Mouse (Mus musculus) heart, embryonic 12.5 days (tissue): ENCODE results near the gene Mab21l2. TPM values are rescaled to one million over a fixed set of nuclear protein-coding genes. Genes with fewer than 3 reads are reported as not detected.
A peak's percentile ranks its signal among the peaks of the same experiment; 100 is the strongest.

Experiments used
- ATAC-seq: fragments of 200-750 bp; cut with Nextera tagmentation; 2 replicates; pipeline ENCODE4 v1.8.0; 2017; ENCODE audit warnings: moderate TSS enrichment, moderate library complexity; ENCODE audit not compliant: insufficient number of reproducible peaks, low FRiP score
- H3K27ac ChIP-seq: fragments of 300-500 bp; sonication (generic); 2 replicates; pipeline ENCODE4 v1.5.1; 2016; ENCODE audit warnings: mild to moderate bottlenecking, moderate library complexity; ENCODE audit not compliant: poor library complexity, severe bottlenecking
- H3K27me3 ChIP-seq: fragments of 300-500 bp; sonication (generic); replicated peaks from 2 replicates; pipeline ENCODE4 v1.6.1; 2016; ENCODE audit warnings: mild to moderate bottlenecking, moderate library complexity
- H3K36me3 ChIP-seq: fragments of 300-500 bp; sonication (generic); 2 replicates; pipeline ENCODE4 v1.6.1; 2016; ENCODE audit warnings: mild to moderate bottlenecking, moderate library complexity
- H3K4me1 ChIP-seq: fragments of 300-500 bp; sonication (generic); replicated peaks from 2 replicates; pipeline ENCODE4 v1.6.1; 2016; ENCODE audit warnings: mild to moderate bottlenecking
- H3K4me2 ChIP-seq: fragments of 300-500 bp; sonication (generic); 2 replicates; pipeline ENCODE4 v1.6.1; 2016; ENCODE audit warnings: mild to moderate bottlenecking, moderate library complexity
- H3K4me3 ChIP-seq: fragments of 300-500 bp; sonication (generic); 2 replicates; pipeline ENCODE4 v1.5.1; 2016; ENCODE audit warnings: mild to moderate bottlenecking
- H3K9ac ChIP-seq: fragments of 300-500 bp; sonication (generic); 2 replicates; pipeline ENCODE4 v1.6.1; 2016; ENCODE audit warnings: mild to moderate bottlenecking, moderate library complexity
- H3K9me3 ChIP-seq: fragments of 300-500 bp; sonication (generic); replicated peaks from 2 replicates; pipeline ENCODE4 v1.6.1; 2016; ENCODE audit warnings: mild to moderate bottlenecking, moderate library complexity
- WGBS: fragments of 180-500 bp; shearing (Covaris S2); methylation state at CpG from one replicate; pipeline ENCODE4 v1.1.7; 2016; 5-methylcytosine and 5-hydroxymethylcytosine counted together
- polyA plus RNA-seq: library from polyadenylated mRNA; unstranded; fragments of >200 nt; fragmentation: Nextera tagmentation; extraction: Ambion mirVana; gene quantifications from 2 replicates; pipeline ENCODE4 v1.2.1, GENCODE M21; 2016

Mab21l2 gene
- 8.5 and 10.1 TPM in 2 replicates for polyA plus RNA-seq

DNA sequence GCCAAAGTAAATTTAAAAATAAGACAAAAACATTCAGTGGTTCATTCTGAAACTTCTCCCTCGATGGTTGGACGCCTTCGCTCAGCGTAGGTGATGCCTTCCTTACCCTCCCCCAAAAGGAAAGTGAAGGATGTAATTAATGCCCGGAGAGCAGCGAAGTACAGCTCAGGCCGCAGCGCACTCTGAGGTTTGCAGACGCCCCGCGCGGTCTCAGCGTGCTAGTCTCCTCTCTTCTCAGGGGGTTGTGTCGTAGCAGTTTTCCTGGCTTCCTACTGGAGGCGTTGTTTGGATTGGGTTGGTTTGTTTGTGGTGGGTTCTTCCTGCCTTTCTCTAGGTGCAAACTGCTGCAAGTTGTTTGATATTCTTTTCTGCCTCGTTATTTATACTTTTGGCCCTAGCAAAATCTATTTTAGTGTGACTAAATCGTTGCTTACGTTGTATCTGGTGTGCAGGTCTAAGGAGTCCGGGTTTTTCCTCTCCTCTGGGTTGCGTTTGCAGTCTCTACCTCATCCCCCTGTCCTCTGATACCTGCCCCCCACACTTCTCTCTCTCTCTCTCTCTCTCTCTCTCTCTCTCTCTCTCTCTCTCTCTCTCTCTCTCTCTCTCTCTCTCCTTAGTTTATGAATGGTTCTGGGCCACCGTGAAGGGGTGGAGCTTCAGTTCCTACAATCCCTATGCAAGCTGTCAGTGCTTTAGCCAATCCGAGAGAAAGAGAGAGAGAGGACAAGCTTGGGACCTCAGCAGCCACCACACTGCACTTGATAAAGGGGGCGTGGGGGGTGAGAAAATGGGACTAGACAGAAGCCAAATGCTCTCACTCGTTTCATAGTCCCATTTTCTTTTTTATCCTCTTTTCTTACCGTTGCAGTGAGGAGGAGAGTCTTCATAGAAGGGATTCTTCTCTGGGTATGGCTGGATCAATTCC, at the start of gene Mab21l2:
Mab21l2 (minus strand) TSS at position 539 of the 925 bp plus-strand sequence.
- Histone ChIP-seq H3K4me3 (peak within 1 kb of the TSS; percentile 55), H3K4me1 (peaks cover 22% of the 10 kb centered on the region), H3K9me3 (no peaks in the 10 kb centered on the region), H3K4me2 (peak within 1 kb of the TSS; percentile 87), H3K27ac (peak within 1 kb of the TSS; percentile 64), H3K27me3 (peaks cover 7% of the 10 kb centered on the region), H3K36me3 (no peaks in the 10 kb centered on the region), H3K9ac (peak within 1 kb of the TSS; percentile 71)
- peak; percentile 71 for ATAC-seq
- 2% methylated on average over 25 of the region's 25 CpGs for WGBS

- no peaks in the 10 kb centered on the region for H3K36me3 ChIP-seq
- no peak for ATAC-seq
- no peak overlapping the region for H3K27ac ChIP-seq
- H3K9ac ChIP-seq, result no peak overlapping the region
- no peaks in the 10 kb centered on the region for H3K4me1 ChIP-seq
- no peaks in the 10 kb centered on the region for H3K9me3 ChIP-seq
- no peak overlapping the region for H3K4me3 ChIP-seq
- no peaks in the 10 kb centered on the region for H3K27me3 ChIP-seq
- H3K4me2 ChIP-seq, result no peak overlapping the region
These were observed 26.9 kb upstream of the Mab21l2 start for GRCm38 (mm10) chr3:86575312-86575711.

DNA sequence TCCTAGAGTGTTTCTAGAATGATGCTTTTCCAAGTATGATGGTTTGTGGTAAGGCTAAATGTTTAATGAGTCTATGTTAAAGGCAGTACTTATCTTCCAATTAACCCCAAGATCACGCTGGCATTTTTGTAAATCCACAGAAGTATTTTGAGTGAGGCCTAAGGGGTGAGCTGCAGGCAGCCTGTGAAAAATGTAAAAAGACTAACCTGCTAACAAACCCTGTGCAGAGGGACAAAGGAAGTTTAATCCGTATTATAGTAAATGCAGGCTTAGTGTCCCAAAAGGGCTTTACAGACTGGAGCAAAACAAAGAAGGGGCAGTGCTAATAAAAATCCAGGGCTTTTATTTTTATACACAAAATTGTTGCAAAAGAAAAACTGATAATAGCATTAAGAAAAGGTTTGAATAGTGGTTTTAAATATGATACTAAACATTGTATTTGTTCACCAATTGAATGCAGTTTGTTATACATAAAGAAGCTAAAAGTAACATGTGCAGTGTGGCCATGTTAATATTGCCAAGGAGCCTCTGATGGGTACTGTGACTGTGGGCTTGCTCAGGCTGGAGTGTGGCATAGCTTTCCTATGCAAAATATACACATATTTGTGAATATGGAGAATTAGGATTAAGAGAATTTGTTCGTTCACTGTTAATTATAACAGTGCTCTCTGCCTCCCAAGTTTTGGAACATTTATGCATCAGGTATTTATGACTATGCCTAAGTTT, 24.3 kb upstream of the Mab21l2 start:
- Histone ChIP-seq H3K4me3 (no peak overlapping the region), H3K9ac (no peak overlapping the region), H3K4me1 (no peaks in the 10 kb centered on the region), H3K36me3 (no peaks in the 10 kb centered on the region), H3K27me3 (no peaks in the 10 kb centered on the region), H3K27ac (no peak overlapping the region), H3K9me3 (no peaks in the 10 kb centered on the region), H3K4me2 (no peak overlapping the region)
- WGBS, result 69% methylated on average over 3 of the region's 3 CpGs
- ATAC-seq, result no peak

DNA sequence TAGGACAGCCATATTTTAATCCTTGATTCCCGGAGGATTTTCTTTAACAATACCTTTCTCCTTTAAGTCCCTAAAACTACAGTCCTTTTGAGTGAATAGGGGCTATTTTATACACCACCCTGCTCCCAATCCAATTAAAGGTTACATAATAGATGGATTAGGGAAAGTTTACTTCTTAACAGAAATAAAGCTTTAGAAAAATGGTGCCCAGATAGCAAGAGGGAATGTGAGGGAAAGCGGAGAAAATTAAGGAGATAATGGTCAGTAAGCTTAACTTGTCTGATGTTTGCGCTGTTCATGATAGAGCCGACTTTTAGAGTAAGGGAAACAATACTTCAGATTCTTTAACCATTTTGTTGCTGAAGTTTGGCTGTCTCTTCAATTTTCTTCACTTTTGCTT, 23.1 kb upstream of the Mab21l2 start:
- no peak overlapping the region for H3K27ac ChIP-seq
- no peaks in the 10 kb centered on the region for H3K9me3 ChIP-seq
- no peak overlapping the region for H3K4me3 ChIP-seq
- H3K4me2 ChIP-seq, result no peak overlapping the region
- WGBS, result 49% methylated on average over 4 of the region's 4 CpGs
- H3K4me1 ChIP-seq, result no peaks in the 10 kb centered on the region
- ATAC-seq, result no peak
- no peaks in the 10 kb centered on the region for H3K36me3 ChIP-seq
- no peak overlapping the region for H3K9ac ChIP-seq
- H3K27me3 ChIP-seq, result no peaks in the 10 kb centered on the region

DNA sequence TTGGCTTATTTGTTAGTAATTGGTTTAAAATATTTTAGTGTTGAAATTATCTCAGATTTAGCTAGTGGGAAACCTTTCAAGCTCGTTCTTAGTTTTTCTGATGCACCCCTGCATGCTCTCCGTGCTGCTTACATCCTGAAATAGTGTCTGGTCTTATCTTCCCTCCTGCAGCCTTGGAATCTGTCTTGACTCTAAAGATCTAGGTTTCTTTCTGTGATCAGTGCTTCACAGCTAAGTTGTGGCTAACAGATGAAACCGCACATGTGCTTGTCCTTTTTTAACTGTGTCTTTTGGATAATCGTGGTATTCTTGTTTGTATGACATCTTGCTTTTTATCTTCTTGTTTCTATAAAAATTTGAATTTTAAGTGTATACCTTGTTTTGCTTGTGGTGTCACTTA, 18.9 kb upstream of the Mab21l2 start:
- Histone ChIP-seq H3K9me3 (no peaks in the 10 kb centered on the region), H3K27me3 (no peaks in the 10 kb centered on the region), H3K4me2 (no peak overlapping the region), H3K36me3 (no peaks in the 10 kb centered on the region), H3K27ac (no peak overlapping the region), H3K4me3 (no peak overlapping the region), H3K4me1 (no peaks in the 10 kb centered on the region), H3K9ac (no peak overlapping the region)
- WGBS, result 37% methylated on average over 4 of the region's 4 CpGs
- ATAC-seq, result no peak

- Histone ChIP-seq H3K4me1 (peaks cover 5% of the 10 kb centered on the region; the same call in 1 of the 2 replicates), H3K27ac (no peak overlapping the region), H3K27me3 (no peaks in the 10 kb centered on the region), H3K9ac (no peak overlapping the region), H3K4me2 (no peak overlapping the region), H3K4me3 (no peak overlapping the region), H3K36me3 (no peaks in the 10 kb centered on the region), H3K9me3 (no peaks in the 10 kb centered on the region)
- ATAC-seq, result no peak
- 85% methylated on average over 1 of the region's 1 CpGs for WGBS
These were observed 13.0 kb upstream of the Mab21l2 start for GRCm38 (mm10) chr3:86561396-86561795.

DNA sequence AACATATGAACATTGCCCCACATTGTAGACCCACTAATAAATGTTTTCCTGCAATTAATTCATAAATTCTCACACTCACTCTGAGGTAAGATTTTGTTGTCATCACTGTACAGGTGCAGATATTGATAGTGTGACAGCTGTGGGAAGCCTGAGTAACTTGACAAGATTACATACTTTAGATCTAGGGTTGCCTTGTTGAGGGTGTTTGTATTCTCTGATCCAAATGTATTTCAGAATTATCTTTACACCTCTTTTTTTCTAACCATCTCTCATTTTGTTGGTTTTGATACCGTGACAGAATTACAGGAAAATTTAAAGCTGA, 12.6 kb upstream of the Mab21l2 start:
- Histone ChIP-seq H3K36me3 (no peaks in the 10 kb centered on the region), H3K27me3 (no peaks in the 10 kb centered on the region)
- WGBS, result 73% methylated on average over 1 of the region's 1 CpGs

DNA sequence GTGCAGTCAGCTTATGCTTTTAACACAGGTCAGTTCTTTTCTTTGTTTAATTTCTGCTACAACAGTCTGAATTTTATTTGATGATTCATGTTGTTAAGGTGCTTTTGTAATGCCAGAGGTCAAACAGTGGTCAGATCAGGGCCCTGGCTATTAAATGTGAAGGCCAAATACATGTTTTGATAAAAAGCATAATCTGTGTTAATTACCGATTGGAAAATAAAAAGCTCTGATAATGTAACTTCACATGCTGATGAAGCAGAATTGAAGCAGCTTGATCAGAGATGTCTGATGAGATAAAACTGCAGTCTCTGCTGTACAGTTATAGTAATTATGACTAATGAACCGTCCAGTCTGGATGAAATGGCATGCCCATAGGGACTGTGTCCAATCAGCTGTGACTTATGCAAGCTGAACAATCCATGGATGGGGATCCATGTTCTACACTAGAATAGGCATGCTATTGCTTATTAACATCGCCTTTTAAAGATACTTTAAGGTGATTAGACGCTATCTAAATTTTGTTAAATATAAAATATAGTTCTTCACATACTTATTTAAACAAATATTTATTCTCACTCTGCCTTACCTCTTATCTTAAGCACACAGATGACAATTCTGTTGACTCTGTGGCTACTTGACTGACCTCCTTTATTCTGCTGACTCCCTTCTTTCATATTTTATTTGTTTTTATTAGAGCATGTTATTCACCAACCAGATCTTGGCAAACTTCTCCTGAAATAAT, 12.0 kb upstream of the Mab21l2 start:
- no peaks in the 10 kb centered on the region for H3K36me3 ChIP-seq
- no peak for ATAC-seq
- H3K4me1 ChIP-seq, result peaks cover 6% of the 10 kb centered on the region; the same call in 1 of the 2 replicates
- H3K27ac ChIP-seq, result no peak overlapping the region
- H3K9me3 ChIP-seq, result no peaks in the 10 kb centered on the region
- WGBS, result 81% methylated on average over 4 of the region's 4 CpGs
- no peaks in the 10 kb centered on the region for H3K27me3 ChIP-seq
- no peak overlapping the region for H3K4me3 ChIP-seq
- H3K4me2 ChIP-seq, result no peak overlapping the region
- no peak overlapping the region for H3K9ac ChIP-seq

More for the DNA sequence above, 12.6 kb upstream of the Mab21l2 start:
- peaks cover 6% of the 10 kb centered on the region; the same call in 1 of the 2 replicates for H3K4me1 ChIP-seq
- H3K9me3 ChIP-seq, result no peaks in the 10 kb centered on the region
- H3K4me3 ChIP-seq, result no peak overlapping the region
- ATAC-seq, result no peak
- H3K9ac ChIP-seq, result no peak overlapping the region
- H3K4me2 ChIP-seq, result no peak overlapping the region
- no peak overlapping the region for H3K27ac ChIP-seq

- H3K27ac ChIP-seq, result no peak overlapping the region
- no peak overlapping the region for H3K9ac ChIP-seq
- no peaks in the 10 kb centered on the region for H3K27me3 ChIP-seq
- H3K4me3 ChIP-seq, result no peak overlapping the region
- H3K9me3 ChIP-seq, result no peaks in the 10 kb centered on the region
- 68% methylated on average over 4 of the region's 4 CpGs for WGBS
- no peak for ATAC-seq
- peaks cover 6% of the 10 kb centered on the region; the same call in 1 of the 2 replicates for H3K4me1 ChIP-seq
- H3K4me2 ChIP-seq, result no peak overlapping the region
- H3K36me3 ChIP-seq, result no peaks in the 10 kb centered on the region
These were observed 11.2 kb upstream of the Mab21l2 start for GRCm38 (mm10) chr3:86559635-86560034.

GRCm38 (mm10) chr3:86558976-86559375, 10.5 kb upstream of the Mab21l2 start:
- Histone ChIP-seq H3K9me3 (no peaks in the 10 kb centered on the region), H3K9ac (no peak overlapping the region), H3K27me3 (no peaks in the 10 kb centered on the region), H3K27ac (no peak overlapping the region), H3K4me2 (no peak overlapping the region), H3K4me3 (no peak overlapping the region), H3K4me1 (peaks cover 6% of the 10 kb centered on the region; the same call in 1 of the 2 replicates), H3K36me3 (no peaks in the 10 kb centered on the region)
- 31% methylated on average over 1 of the region's 1 CpGs for WGBS
- ATAC-seq, result no peak

GRCm38 (mm10) chr3:86552170-86552569, 3.7 kb upstream of the Mab21l2 start:
- H3K36me3 ChIP-seq, result no peaks in the 10 kb centered on the region
- WGBS, result 51% methylated on average over 5 of the region's 5 CpGs
- no peak for ATAC-seq
- H3K9ac ChIP-seq, result no peak overlapping the region
- H3K27ac ChIP-seq, result no peak overlapping the region
- peaks cover 7% of the 10 kb centered on the region for H3K27me3 ChIP-seq
- 0 out of 2 replicates have a peak overlapping the region, but pooled peaks have one; percentile 26 for H3K4me2 ChIP-seq
- H3K9me3 ChIP-seq, result no peaks in the 10 kb centered on the region
- H3K4me1 ChIP-seq, result peaks cover 22% of the 10 kb centered on the region
- H3K4me3 ChIP-seq, result no peak overlapping the region
